ENCODE assay signal across 8 mouse cellular contexts in genomic region chr4:59801489-59801888, GRCm38 (mm10). TPM values are rescaled to one million over a fixed set of nuclear protein-coding genes. Genes with fewer than 3 reads are reported as not detected.
DNase-seq lines count a peak whose midpoint lies in the region; ATAC-seq lines count a peak whose summit lies in the region.

Inip (minus strand) TSS chr4:59801589.

- no peak within 1 kb of the TSS for H3K4me2 ChIP-seq in kidney, embryonic 16.5 days (replicated peaks; ENCODE audit: low read depth, low read length)
- no peak within 1 kb of the TSS for H3K4me2 ChIP-seq in liver, embryonic 13.5 days

- H3K9me3 ChIP-seq in kidney, embryonic 16.5 days (ENCODE audit: low read length), result no peaks in the 10 kb centered on the region
- H3K9me3 ChIP-seq in hindbrain, embryonic 10.5 days, result no peaks in the 10 kb centered on the region
- H3K9me3 ChIP-seq in liver, embryonic 13.5 days (replicated peaks), result no peaks in the 10 kb centered on the region

- no peak within 1 kb of the TSS for H3K4me3 ChIP-seq in kidney, embryonic 16.5 days (ENCODE audit: low read length)
- H3K4me3 ChIP-seq in hindbrain, embryonic 10.5 days, result no peak within 1 kb of the TSS
- no peak within 1 kb of the TSS for H3K4me3 ChIP-seq in liver, embryonic 13.5 days (replicated peaks)

- no peaks in the 10 kb centered on the region for H3K36me3 ChIP-seq in kidney, embryonic 16.5 days (ENCODE audit: insufficient read depth, low read length)
- H3K36me3 ChIP-seq in hindbrain, embryonic 10.5 days, result no peaks in the 10 kb centered on the region
- no peaks in the 10 kb centered on the region for H3K36me3 ChIP-seq in liver, embryonic 13.5 days

- H3K27me3 ChIP-seq in kidney, embryonic 16.5 days (ENCODE audit: insufficient read depth, low read length), result no peaks in the 10 kb centered on the region
- H3K27me3 ChIP-seq in hindbrain, embryonic 10.5 days (ENCODE audit: insufficient read depth, poor library complexity, severe bottlenecking), result no peaks in the 10 kb centered on the region
- H3K27me3 ChIP-seq in liver, embryonic 13.5 days, result no peaks in the 10 kb centered on the region

- ATAC-seq in kidney, embryonic 16.5 days (ENCODE audit: low FRiP score, low TSS enrichment), result no peak
- no peak for ATAC-seq in liver, embryonic 13.5 days (ENCODE audit: low read depth)

- no peak for DNase-seq in kidney, adult 9 months
- no peak for DNase-seq in adrenal gland, postnatal 4 days (ENCODE audit: low spot score in 2 of 2)
- no peak for DNase-seq in hindbrain, embryonic 10.5 days (ENCODE audit: low spot score)
- no peak for DNase-seq in liver, embryonic 13.5 days
- no peak for DNase-seq in Muller cell, postnatal 12 days (ENCODE audit: inconsistent ontology term)
- no peak for DNase-seq in cerebellum, postnatal 4 days (ENCODE audit: low spot score in 2 of 2)
- no peak for DNase-seq in embryo, embryonic 11 days

- no peak within 1 kb of the TSS for H3K27ac ChIP-seq in kidney, embryonic 16.5 days (ENCODE audit: low read length)
- no peak within 1 kb of the TSS for H3K27ac ChIP-seq in hindbrain, embryonic 10.5 days
- H3K27ac ChIP-seq in liver, embryonic 13.5 days, result peak within 1 kb of the TSS; percentile 62

- H3K4me1 ChIP-seq in kidney, embryonic 16.5 days (ENCODE audit: insufficient read depth, low read length), result 0 out of 2 replicates have a peak, but pooled peaks cover 6% of the 10 kb centered on the region
- H3K4me1 ChIP-seq in hindbrain, embryonic 10.5 days (replicated peaks), result peaks cover 9% of the 10 kb centered on the region; the same call in 1 of the 2 replicates
- H3K4me1 ChIP-seq in liver, embryonic 13.5 days (replicated peaks), result peaks cover 41% of the 10 kb centered on the region

- H3K9ac ChIP-seq in kidney, embryonic 16.5 days (replicated peaks; ENCODE audit: low read length), result no peak within 1 kb of the TSS
- H3K9ac ChIP-seq in liver, embryonic 13.5 days, result no peak within 1 kb of the TSS

RNA-seq across cellular contexts. Expression of gene Inip, which starts in this region (rescaled TPM):
- 57.1 and 60.3 TPM in 2 replicates for polyA plus RNA-seq in kidney, embryonic 16.5 days (2015; fragmentation: Nextera tagmentation; extraction: Ambion mirVana)
- 10 to 100 TPM; 21.8 to 24.1 TPM for total RNA-seq in adrenal gland, postnatal 4 days (2021)
- polyA plus RNA-seq in hindbrain, embryonic 10.5 days (2016; fragmentation: Nextera tagmentation; extraction: Ambion mirVana), result 86.7 and 103 TPM in 2 replicates
- 24.7 and 30.0 TPM in 2 replicates for polyA plus RNA-seq in liver, embryonic 13.5 days (2015; fragmentation: Nextera tagmentation; extraction: Ambion mirVana)
